Mouse (Mus musculus): Measurements from ENCODE around the gene Zp3.

Zp3 gene

DNA sequence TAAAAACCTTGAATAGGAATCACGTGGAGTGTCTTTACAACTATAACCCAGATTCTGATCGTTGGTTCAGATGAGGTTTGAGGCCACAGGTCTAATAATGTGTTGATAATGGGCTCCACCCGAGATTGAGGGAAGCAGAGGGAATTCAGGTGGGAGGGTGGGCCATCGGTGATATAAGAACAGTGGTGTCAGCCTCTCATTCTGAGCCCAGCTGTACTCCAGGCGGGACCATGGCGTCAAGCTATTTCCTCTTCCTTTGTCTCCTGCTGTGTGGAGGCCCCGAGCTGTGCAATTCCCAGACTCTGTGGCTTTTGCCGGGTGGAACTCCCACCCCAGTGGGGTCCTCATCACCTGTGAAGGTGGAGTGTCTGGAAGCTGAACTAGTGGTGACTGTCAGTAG, at the start of gene Zp3:
TSS of gene Zp3 (plus strand) at position 196 of the 400 bp plus-strand sequence.
- DNase-seq (ENCODE audit: low spot score in 2 of 2) = no peak

DNA sequence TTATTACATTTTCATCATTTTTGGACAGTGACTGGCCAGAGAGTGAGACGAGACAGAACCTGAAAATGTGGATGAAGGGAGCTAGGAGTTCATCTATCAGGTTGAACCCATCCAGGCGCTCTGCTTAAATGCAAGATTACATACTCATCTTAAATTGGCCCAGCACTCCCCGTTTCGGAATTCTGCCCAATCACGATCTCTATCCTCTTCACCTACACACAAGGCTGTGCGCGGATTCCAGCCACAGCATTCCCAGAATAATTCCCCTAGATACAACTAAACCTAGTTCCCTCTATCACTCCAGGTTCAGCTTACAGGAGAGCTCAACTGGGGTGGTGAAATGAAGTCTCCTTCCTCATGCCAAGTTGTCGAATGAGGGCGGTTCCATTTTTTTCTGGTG, 48.4 kb upstream of the Zp3 start:
- no peak for DNase-seq (ENCODE audit: low spot score in 2 of 2)

DNA sequence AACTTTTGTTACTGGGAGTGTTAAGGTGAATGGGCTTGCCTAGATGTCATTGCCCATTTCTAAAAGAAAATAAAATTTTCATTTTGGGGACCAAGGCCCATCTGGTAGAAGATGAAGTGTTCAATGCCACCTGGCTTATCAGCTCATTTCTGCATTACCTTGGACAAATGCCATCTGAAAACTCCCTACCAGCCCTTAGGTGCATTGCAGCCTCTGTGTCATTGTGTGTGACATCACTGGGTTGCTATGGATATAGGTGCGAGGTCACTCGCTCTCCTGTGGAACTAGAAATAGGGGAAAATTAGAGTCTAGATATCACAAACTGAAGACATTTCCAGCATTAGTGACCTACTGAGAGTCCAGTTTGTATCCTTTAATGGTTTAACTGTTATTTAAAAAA, 47.5 kb upstream of the Zp3 start:
- DNase-seq (ENCODE audit: low spot score in 2 of 2) = no peak

DNA sequence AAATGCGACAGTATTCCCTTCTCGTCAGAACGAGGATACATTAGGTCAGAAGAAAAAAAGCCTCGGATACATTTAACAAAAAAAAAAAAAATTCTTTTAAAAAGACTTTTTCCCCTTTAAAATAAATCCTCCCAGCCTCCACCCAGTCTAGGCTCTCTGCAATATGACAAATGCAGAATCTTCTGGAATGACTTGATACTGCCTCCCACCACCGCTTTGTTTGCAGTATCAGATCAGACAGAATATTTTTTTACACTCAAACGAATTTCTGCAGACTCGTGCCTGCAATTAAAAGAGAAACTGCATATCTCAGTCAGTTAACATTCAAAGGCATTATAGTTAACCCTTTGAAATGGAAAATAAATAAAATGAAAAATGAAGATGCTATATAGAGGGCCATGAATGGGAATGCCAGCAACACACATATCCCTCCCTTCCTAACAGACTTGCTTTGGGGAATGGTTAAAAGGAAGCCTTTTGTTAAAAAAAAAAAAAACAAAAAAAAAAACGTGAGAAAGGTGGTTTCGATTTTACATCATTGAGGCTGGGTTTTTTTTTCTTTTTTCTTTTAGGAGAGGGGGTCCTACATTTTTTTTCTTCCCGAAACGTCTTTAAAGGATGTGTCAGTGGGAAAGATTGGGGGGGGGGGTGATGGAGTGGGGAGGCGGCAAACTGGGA, 46.5 kb upstream of the Zp3 start:
- DNase-seq (ENCODE audit: low spot score in 2 of 2) = no peak

DNA sequence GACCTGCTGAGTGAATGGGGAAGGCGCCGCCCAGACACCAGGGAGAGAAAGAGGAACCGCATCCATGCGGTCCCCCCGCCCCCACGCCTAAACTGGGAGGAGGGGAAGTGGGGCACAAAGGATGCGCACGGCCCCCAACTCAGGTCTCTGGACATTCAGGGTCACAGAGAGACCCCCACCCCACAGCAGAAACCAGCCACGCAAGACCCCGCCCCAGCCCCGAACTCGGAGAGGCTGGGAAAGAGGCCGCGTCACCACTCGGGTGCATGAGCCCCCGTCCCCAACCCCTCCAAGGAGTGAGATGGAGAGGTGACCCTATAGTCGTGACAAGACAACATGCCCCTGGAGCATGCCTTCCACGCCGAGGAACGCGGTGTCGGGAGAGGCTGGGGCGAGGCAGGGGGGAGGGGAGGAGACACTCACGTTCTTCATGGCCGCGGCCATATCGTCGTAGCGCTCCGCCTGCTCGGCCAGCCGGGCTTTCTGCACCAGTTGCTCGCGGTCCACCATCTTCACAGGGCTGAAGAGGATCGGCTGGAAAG, 45.9 kb upstream of the Zp3 start:
- DNase-seq (ENCODE audit: low spot score in 2 of 2) = peak; percentile 48 to 72

DNA sequence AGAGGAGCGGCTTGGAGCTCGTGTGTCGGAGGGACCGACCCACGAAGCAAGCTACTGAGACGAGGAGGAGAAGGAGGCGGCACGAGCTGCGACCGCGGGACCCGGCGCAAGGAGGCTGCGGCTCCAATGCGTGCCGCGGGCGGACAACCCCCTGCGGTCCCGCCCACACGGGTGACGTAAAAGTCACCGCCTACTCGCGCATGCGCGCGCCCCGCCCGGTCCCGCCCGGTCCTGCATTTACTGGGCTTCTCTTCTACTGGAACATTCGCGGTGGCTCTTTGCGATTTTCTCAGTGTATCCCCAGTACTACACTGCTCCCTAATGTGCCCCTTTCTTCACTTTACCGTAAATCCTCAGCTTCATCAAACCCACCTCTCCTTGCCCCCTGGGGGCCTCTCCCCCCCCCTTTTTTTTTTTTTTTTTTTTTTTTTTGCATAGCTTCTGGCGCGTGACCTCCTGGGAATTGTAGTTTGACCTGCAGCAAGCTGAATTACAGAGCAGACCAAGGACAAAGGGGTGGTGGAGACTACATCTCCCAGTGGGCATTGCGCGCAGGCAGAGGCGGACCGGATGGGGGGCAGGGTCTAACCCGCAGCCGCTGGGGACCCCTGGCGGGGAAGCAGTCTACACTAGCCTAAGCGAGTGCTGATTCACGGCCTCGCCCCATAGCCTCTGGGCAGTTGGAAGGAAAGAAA, 45.3 kb upstream of the Zp3 start, which contains the start of gene Ywhag:
TSS of gene Ywhag (minus strand) at position 136 of the 695 bp plus-strand sequence.
- DNase-seq (ENCODE audit: low spot score in 2 of 2) = peak; percentile 94 to 98

DNA sequence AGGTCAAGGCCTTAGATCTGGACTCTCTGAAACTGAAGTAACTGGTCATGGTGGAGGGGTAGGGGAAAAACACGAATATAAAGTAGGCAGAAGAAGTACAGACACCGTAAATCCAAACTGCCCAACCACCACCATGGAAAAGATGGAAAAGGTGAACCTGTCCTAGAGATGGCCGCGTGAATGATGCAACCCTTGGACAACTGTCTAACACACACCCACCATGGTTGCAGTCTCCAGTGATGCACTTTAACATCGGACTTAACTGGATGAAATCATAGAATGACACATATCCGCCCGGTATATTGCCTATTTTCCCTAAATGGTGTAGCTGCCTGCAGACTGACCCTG, 44.7 kb upstream of the Zp3 start:
- DNase-seq (ENCODE audit: low spot score in 2 of 2) = no peak

DNA sequence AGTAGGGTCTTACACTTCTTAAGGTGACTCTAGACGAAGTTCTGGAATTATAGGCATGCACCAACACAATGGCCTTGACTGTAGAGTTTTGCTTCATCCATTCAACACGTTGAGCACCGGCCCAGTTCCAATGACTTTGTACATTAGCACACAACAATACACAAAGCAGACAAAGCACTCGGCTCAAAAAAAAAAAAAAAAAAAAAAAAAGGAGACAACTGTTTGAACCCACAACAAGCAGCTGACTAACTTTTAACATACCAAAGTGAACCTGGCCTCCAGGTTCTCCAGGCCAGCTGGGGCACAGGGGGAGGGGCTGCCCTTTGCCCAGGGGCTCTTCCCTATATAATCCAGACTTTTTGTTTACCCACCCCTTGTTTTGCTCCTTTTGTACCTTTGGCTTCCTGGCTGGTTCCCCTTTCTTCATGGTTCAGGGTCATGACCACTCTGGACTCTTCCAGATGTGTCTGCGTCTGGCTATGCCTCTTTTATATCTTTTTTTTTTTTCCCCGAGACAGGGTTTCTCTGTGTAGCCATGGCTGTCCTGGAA, 44.2 kb upstream of the Zp3 start:
- no peak for DNase-seq (ENCODE audit: low spot score in 2 of 2)

DNA sequence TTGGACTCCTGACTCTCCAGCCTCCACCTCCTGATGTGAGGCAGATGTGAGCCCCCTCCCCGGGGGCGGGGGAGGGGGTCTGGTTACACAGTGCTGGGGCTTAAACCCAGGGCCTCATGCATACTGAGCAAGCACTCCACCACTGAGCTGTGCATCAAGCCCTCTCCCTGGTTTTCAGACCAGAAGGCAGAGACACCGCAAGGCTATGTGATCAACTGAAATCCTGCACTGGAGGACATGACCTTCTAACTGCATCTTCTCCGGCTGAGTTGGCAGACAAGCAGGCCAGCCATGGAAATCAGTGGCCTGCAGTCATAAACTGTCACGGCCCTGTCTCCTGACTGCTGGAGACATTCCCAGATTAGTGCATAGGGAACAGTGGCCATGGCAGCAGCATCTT, 39.3 kb upstream of the Zp3 start:
- no peak for DNase-seq (ENCODE audit: low spot score in 2 of 2)

DNA sequence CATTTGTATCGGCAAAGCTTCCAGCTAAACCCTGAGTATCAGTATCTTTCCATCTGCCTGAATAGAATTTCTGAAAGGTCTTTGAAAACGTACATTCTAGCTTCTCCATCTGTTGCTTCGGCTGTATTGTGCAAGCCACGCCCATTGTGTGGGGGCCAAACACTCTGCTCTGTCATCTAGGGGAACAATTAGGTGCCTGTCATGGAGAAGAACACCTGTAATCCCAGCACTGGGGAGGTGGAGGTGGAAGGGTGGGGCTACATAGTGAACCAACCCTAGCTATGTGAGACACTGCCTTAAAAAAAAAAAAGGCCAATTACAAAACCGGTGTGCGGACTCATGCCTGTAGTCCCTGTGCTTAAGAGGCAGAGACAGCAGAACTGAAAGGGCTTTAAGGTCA, 37.2 kb upstream of the Zp3 start:
- no peak for DNase-seq (ENCODE audit: low spot score in 2 of 2)

DNA sequence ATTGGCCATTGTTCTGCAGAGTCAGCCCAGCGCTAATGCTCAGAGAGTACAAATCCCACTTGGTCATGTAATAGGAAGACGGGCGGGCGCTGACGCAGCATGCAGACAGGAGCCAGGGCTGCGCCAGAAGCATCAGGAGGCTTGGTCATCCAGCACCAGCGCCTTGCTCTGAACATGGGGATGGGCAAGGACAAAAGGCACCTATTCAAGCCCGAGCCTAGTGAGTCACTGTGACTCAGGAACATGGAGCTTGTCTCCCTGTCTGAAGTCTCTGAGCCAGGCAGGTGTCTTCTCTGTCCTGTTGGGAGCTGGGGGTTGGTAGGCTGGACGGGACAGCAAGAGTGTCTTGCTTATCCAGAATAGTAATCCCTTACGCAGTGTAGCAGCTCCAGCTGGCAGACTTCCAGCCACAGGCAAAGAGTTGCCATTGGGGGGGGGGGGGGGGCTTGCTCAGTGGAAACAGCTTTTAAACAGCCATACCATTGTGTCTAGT, 33.9 kb upstream of the Zp3 start:
- no peak for DNase-seq (ENCODE audit: low spot score in 2 of 2)

DNA sequence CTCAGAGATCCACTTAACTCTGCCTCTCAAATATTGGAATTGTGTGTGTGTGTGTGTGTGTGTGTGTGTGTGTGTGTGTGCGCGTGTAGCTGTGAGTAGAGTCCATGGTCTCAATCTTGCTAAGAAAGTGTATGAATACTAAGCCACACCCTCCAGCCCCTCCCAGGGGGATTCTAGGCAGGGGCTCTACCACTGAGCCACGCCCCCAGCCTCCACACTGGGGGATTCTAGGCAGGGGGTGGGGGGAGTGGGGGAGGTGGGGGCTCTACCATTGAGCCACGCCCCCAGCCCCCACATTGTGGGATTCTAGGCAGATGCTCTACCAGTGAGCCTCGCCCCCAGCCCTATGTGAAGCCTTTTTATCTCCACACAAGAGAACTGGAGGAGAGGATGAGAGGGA, 33.3 kb upstream of the Zp3 start:
- no peak for DNase-seq (ENCODE audit: low spot score in 2 of 2)

DNA sequence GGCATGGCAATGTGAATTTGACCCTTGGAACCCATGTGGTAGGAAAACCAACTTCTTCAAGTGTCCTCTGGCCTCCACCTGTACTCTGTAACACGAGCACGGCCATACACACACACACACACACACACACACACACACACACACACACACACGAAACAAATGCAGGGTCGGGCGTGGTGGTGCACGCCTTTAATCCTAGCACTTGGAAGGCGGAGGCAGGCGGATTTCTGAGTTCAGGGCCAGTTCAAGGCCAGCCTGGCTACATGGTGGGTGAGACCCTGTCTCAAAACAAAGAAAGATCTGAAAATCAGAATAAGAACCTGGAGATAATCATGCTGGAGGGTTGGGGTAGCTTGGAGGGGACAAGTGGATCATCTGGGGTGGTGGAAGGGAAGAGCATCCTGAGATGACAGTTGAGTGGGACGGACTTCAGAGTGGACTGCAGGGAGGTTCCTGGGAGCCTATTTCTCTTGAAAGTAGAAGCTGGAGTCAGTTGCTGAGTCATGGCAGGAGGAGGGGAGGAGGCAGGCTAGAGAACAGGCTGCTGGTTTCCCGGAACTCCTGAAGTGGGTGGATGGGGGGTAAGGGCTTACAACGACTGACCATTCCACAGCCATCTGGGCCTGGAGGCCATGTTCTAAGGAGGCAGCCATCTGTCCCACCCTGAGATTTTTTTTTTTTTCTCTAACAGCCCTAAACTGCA, 29.0 kb upstream of the Zp3 start:
- DNase-seq (ENCODE audit: low spot score in 2 of 2) = no peak

DNA sequence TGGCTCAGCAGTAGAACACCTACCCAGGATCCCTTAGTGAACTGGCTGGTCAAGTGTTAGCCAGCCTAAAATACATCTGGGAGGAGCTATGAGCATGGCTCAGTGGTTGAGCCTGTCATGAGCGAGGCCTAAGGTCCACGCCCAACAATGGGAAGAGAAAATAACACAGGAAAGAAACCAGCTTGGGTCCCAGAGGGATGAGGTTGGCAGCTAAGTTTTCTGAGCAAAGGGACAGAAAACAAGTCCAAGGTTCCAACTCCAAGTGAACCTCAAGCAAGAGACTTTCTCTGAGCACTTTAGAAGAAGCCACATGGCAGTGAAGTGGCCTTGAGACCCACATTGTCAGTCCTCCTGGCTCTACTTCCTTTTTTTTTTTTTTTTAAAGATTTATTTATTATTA, 28.2 kb upstream of the Zp3 start:
- no peak for DNase-seq (ENCODE audit: low spot score in 2 of 2)

DNA sequence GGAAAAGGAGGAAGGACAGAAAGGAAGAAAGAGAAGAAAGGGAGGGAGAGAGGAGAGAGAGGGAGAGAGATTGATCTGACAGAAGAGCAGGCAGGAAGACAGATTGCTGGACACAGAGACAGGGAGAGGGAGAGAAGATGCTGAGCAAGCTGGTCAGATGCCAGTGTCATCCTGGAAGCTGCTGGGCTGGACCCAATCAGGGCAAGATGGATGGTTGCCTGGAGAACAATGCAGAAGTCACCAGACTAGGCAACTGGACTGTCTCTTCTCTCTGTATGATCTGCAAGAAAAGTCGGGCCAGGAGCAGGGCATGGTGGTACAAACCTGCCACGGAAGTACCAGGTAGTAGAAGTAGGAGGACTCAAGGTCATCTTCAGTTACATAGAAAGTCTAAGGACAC, 27.1 kb upstream of the Zp3 start:
- no peak for DNase-seq (ENCODE audit: low spot score in 2 of 2)

DNA sequence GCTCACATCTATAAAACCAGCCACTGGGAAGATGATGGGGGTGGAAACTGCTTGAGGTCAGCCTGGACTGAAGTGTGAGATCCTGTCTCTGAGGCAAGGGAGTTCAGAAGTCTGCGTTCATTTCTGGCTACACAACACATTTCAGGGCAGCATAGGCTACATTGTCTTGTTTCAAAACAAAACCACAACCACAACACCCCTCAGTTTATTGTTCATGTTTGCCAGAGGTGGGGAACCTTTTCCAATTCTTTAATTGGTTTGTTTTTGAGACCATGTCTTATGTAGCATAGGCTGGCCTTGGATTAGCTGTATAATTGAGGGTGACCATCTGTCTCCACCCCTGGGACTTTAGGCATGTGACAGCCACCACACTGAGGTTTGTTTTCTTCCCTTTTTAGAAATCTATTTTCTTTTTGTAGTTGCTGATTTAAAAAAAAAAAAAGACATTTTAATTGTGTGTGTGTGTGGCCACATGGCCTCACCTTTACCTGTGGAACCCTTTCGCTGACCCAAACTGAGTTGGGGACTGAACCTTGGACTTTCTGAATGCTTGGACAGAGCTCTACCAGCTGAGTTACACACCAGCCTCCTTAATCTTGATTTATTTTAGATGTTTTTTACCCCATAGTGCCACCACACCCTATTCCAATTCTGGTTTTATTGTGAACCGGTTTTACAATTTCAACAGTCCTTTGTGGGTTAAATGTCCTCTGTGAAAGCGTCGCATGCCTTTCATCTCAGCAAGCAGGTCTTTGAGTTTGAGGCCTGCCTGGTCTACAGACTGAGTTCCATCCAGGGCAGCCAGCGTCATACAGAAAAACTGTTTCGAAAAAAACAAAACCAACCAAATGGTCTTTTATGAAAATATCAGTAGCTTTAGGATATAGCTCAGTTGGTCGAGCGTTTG, 23.3 kb upstream of the Zp3 start:
- no peak for DNase-seq (ENCODE audit: low spot score in 2 of 2)

DNA sequence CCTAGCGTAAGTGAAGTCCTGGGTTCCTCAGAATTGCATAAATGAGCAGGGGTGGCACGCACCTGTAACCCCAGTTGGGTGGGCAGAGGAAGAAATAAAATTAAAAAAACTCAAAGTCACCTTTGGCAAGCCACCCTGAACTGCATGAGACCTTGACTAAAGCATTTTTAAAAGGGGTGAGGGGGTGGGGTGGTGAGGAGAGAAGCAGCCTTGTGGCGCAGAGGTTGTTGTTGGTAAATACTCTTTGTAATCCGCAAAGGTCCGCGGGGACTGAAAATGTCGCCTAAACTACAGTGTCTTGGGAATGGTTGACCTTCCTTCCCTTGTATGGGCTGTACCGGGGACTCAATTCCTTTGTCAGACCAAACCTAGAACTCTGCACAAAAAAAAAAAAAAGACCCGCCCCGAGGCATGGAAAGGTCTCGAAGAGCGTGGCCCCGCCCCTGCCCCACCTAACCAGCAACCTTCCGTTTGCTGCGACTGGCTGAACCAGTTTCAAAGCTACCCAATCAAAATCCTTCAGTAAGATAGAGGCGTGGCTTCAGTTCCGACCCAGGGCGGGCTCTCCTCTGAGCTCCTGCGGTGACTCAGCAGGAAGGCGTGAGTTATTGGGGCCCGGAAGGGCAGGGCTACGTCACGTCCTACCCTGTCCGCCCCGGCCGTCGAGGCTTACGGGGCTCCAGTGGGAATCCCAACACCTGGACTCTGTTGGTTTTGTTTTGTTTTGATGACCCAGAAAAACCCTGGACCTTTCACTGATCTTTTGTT, 22.5 kb upstream of the Zp3 start:
- peak; percentile 61 to 76 for DNase-seq (ENCODE audit: low spot score in 2 of 2)

DNA sequence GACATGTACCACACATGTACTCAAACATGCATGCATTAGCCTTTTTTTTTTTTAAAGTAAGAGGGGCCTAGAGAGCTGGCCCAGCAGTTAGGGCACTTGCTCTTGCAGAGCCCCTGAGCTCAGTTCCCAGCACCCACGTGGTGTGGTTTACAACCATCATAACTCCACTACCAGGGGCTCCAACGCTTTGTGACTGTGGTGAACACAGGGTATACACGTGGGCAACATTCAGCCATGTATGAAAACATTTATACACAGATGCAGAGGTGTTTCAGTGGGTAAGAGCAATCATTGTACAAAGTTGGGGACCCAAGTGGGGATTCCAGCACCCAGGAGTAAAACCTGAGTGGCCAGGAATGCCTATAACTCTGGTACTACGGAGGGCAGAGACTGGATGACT, 21.5 kb upstream of the Zp3 start:
- DNase-seq (ENCODE audit: low spot score in 2 of 2) = no peak

DNA sequence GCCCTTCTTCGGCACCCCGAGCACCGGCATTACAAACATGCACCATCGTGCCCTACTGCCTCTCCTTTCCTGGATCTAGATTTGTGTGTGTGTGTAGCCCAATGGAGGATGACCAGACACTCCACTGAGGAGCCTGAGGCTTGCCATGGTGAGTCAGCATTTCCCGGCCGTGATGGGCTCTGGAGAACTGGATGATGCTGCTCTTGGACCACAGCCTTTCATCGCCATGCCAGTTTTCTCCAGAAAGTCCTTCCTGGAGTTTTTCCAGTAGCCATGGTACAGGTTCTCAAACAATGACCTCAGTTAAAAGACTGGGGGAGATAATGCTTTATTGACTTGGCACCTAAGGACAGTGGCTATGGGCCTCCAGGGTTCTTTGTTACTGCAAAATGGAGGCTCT, 20.0 kb upstream of the Zp3 start:
- DNase-seq (ENCODE audit: low spot score in 2 of 2) = no peak

DNA sequence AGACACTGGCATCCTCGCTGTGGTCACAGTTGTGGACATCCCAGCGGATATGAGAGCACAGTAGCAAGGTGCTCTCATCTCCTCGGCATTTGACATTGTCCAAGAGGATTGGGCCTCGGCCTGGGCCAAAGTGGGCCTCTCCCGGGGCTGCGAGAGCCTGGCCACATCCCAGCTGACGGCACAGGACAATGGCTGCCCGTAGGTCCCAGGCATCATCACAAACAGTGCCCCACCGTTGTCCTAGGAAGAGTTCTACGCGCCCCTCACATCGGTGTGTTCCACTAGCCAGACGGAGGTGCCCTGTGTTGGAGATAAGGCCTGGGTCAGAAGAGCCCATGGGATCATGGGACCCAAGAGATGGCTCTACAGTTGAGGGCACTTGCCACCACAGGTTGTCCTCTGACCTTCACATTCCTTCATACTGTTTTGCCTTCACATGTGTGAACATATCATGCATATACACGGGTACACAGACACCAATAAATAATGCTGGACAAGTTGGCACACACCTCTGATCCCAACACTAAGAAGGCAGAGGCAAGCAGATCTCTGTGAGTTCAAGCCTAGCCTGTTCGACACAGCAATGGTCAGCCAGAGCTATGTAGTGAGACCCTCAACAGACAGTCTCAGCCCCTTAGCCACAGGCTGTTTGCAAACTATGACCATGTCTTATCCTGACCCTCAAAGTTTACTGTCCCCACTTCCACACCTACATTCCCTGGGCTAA, 18.8 kb upstream of the Zp3 start:
- DNase-seq (ENCODE audit: low spot score in 2 of 2) = no peak
